Mouse (Mus musculus): Measurements from ENCODE around the gene Ythdf2. TPM values are rescaled to one million over a fixed set of nuclear protein-coding genes. Genes with fewer than 3 reads are reported as not detected.
A peak's percentile ranks its signal among the peaks of the same experiment; 100 is the strongest.

The Ythdf2 gene
- polyA plus RNA-seq, 1 experiment from 2014 or later, result 173 TPM

DNA sequence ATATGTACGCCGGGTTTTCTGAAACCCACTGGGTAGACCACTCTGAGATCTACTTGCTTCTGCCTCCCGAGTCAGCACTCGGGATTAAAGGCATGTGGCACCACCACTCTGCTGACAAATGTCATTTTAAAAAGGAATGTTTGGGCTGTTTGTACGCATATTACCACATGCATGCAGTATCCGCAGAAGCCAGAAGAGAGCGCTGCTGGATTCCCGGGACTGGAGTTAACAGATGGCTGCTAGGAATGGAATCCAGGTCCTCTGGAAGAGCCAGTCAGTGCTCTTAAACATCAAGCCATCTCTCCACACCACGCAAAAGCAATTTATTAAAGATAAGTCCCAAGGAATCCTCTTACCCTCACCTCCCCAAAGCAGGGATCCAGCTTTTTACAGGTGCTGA lies 31.4 kb downstream of the Ythdf2 start:
- H3K4me2 ChIP-seq (ENCODE audit: low read depth, low read length), result no peak overlapping the region
- WGBS, result 73% methylated on average over 9 of the region's 9 CpGs
- H3K4me1 ChIP-seq (ENCODE audit: control insufficient read depth, insufficient read depth, low read length), result no peaks in the 10 kb centered on the region
- no peak overlapping the region for H3K9ac ChIP-seq (replicated peaks; ENCODE audit: low read length)
- ATAC-seq (replicated peaks; ENCODE audit: insufficient number of reproducible peaks, low FRiP score, low TSS enrichment, low read depth) (no peak), DNase-seq (ENCODE audit: low spot score) (peak; percentile 67)
- H3K9me3 ChIP-seq (replicated peaks; ENCODE audit: control insufficient read depth, low read length), result no peaks in the 10 kb centered on the region
- no peaks in the 10 kb centered on the region for H3K27me3 ChIP-seq (ENCODE audit: control insufficient read depth, insufficient read depth, low read length)
- H3K27ac ChIP-seq (replicated peaks; ENCODE audit: low read depth, low read length), result no peak overlapping the region
- no peak overlapping the region for H3K4me3 ChIP-seq (ENCODE audit: low read depth, low read length)
- H3K36me3 ChIP-seq (replicated peaks; ENCODE audit: control insufficient read depth, insufficient read depth, low read depth, low read length), result peaks cover 5% of the 10 kb centered on the region

DNA sequence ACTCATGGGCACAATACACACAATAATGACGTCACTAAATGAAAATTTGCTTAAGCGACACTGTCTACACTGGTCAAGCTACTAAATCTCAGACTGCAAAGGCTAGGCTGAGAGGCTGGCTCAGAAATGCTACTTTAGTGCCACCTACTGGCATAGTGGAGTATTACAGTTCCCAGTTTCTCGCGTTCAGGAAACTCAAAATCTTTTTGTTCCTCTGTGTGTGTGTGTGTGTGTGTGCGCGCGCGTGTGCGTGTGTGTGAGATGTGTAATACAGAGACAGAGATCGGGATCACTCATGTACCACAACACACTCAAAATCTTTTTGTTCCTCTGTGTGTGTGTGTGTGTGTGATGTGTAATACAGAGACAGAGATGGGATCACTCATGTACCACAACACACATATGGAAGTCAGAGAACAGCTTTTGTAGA lies 33.5 kb downstream of the Ythdf2 start:
- DNase-seq (ENCODE audit: low spot score) (peak; percentile 90), ATAC-seq (replicated peaks; ENCODE audit: insufficient number of reproducible peaks, low FRiP score, low TSS enrichment, low read depth) (peak; percentile 89)
- Histone ChIP-seq H3K4me3 (ENCODE audit: low read depth, low read length) (no peak overlapping the region), H3K36me3 (replicated peaks; ENCODE audit: control insufficient read depth, insufficient read depth, low read depth, low read length) (peaks cover 2% of the 10 kb centered on the region; the same call in 1 of the 2 replicates), H3K27me3 (ENCODE audit: control insufficient read depth, insufficient read depth, low read length) (no peaks in the 10 kb centered on the region), H3K4me2 (ENCODE audit: low read depth, low read length) (no peak overlapping the region), H3K4me1 (ENCODE audit: control insufficient read depth, insufficient read depth, low read length) (no peaks in the 10 kb centered on the region), H3K27ac (replicated peaks; ENCODE audit: low read depth, low read length) (no peak overlapping the region), H3K9me3 (replicated peaks; ENCODE audit: control insufficient read depth, low read length) (no peaks in the 10 kb centered on the region), H3K9ac (replicated peaks; ENCODE audit: low read length) (no peak overlapping the region)
- WGBS, result 8% methylated on average over 10 of the region's 10 CpGs

DNA sequence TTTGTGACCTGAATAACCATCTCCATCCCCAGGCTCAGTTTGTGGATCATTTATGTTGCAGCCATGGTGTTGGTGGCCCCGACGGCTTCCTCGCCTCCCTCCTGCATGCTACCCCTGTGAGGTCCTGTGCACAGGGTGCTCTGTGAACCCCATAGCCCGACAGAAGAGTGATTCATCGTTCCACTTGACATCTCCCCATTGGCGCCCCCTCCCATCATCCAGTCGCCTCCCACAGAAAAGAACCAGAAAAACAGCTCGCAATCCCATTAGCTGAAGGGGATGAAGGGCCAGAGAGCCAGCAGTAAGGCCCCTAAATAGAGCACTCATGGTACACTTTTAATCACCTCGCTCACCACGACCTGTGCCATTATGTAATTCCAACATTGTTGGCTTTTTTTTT lies 35.6 kb downstream of the Ythdf2 start:
- H3K4me3 ChIP-seq (ENCODE audit: low read depth, low read length), result no peak overlapping the region
- H3K27ac ChIP-seq (replicated peaks; ENCODE audit: low read depth, low read length), result no peak overlapping the region
- H3K9ac ChIP-seq (replicated peaks; ENCODE audit: low read length), result no peak overlapping the region
- H3K36me3 ChIP-seq (replicated peaks; ENCODE audit: control insufficient read depth, insufficient read depth, low read depth, low read length), result no peaks in the 10 kb centered on the region
- ATAC-seq (replicated peaks; ENCODE audit: insufficient number of reproducible peaks, low FRiP score, low TSS enrichment, low read depth) (no peak), DNase-seq (ENCODE audit: low spot score) (no peak)
- WGBS, result 58% methylated on average over 10 of the region's 10 CpGs
- H3K27me3 ChIP-seq (ENCODE audit: control insufficient read depth, insufficient read depth, low read length), result no peaks in the 10 kb centered on the region
- H3K4me2 ChIP-seq (ENCODE audit: low read depth, low read length), result no peak overlapping the region
- no peaks in the 10 kb centered on the region for H3K4me1 ChIP-seq (ENCODE audit: control insufficient read depth, insufficient read depth, low read length)
- H3K9me3 ChIP-seq (replicated peaks; ENCODE audit: control insufficient read depth, low read length), result no peaks in the 10 kb centered on the region

DNA sequence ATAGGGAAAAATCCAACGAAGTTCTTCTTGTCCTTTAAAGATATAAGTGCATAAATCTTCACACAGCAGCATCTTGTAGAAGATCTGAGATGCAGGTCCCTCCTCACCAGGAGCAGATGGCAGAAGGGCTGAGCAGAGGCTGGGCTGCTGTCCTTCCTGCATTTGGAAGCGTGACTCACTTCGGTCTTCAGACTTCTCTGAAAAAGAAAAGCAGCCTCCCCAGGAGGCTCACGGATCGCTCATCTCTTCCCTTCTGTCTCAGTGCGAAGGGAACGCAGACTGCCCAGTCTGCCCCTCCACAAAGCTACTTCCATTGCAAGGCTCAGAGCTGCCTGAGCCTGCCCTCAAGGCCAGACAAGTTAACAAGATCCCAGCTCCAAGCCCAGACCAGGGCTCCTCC lies 41.2 kb downstream of the Ythdf2 start:
- Histone ChIP-seq H3K4me1 (ENCODE audit: control insufficient read depth, insufficient read depth, low read length) (no peaks in the 10 kb centered on the region), H3K27ac (replicated peaks; ENCODE audit: low read depth, low read length) (no peak overlapping the region), H3K4me3 (ENCODE audit: low read depth, low read length) (no peak overlapping the region), H3K9me3 (replicated peaks; ENCODE audit: control insufficient read depth, low read length) (no peaks in the 10 kb centered on the region), H3K4me2 (ENCODE audit: low read depth, low read length) (no peak overlapping the region), H3K36me3 (replicated peaks; ENCODE audit: control insufficient read depth, insufficient read depth, low read depth, low read length) (no peaks in the 10 kb centered on the region), H3K27me3 (ENCODE audit: control insufficient read depth, insufficient read depth, low read length) (no peaks in the 10 kb centered on the region), H3K9ac (replicated peaks; ENCODE audit: low read length) (no peak overlapping the region)
- DNase-seq (ENCODE audit: low spot score) (no peak), ATAC-seq (replicated peaks; ENCODE audit: insufficient number of reproducible peaks, low FRiP score, low TSS enrichment, low read depth) (no peak)
- 30% methylated on average over 7 of the region's 7 CpGs for WGBS

DNA sequence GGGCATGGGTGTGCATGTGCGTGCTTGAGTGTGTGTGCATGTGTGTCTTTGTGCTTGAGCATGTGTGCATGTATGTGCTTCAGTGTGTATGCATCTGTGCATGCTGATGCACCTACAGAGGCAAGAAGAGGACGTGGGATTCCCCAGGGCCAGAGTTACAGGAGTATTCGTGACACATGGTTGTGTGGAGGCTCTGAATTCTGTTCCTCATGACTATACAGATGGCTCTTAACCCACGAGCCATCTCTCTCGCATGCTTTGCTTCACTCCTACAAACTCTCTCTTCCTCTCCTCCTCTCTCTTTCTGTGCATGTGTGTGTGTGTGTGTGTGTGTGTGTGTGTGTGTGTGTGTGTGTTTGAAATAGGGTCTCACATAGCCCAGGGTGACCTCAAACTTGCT lies 42.3 kb downstream of the Ythdf2 start:
- H3K36me3 ChIP-seq (replicated peaks; ENCODE audit: control insufficient read depth, insufficient read depth, low read depth, low read length), result no peaks in the 10 kb centered on the region
- H3K9ac ChIP-seq (replicated peaks; ENCODE audit: low read length), result no peak overlapping the region
- H3K4me2 ChIP-seq (ENCODE audit: low read depth, low read length), result no peak overlapping the region
- ATAC-seq (replicated peaks; ENCODE audit: insufficient number of reproducible peaks, low FRiP score, low TSS enrichment, low read depth) (no peak), DNase-seq (ENCODE audit: low spot score) (no peak)
- no peaks in the 10 kb centered on the region for H3K9me3 ChIP-seq (replicated peaks; ENCODE audit: control insufficient read depth, low read length)
- 88% methylated on average over 5 of the region's 5 CpGs for WGBS
- no peak overlapping the region for H3K27ac ChIP-seq (replicated peaks; ENCODE audit: low read depth, low read length)
- H3K4me1 ChIP-seq (ENCODE audit: control insufficient read depth, insufficient read depth, low read length), result no peaks in the 10 kb centered on the region
- H3K4me3 ChIP-seq (ENCODE audit: low read depth, low read length), result no peak overlapping the region
- no peaks in the 10 kb centered on the region for H3K27me3 ChIP-seq (ENCODE audit: control insufficient read depth, insufficient read depth, low read length)

DNA sequence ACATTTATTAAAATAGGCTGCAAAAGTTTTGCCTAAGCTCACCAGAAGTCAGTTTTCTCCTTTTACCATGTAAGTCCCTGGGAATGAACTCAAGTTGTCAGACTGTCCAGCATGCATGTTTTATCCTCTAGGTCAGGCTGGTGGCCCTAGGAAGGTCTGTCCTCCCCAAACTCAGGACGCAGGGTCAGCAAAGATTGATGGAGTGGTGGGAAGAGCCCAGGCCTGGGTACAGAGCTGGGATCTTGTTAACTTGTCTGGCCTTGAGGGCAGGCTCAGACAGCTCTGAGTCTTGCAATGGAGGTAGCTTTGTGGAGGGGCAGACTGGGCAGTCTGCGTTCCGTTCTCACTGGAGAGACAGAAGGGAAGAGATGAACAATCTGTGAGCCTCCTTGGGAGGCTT lies 42.8 kb downstream of the Ythdf2 start:
- no peak overlapping the region for H3K9ac ChIP-seq (replicated peaks; ENCODE audit: low read length)
- H3K4me1 ChIP-seq (ENCODE audit: control insufficient read depth, insufficient read depth, low read length), result no peaks in the 10 kb centered on the region
- ATAC-seq (replicated peaks; ENCODE audit: insufficient number of reproducible peaks, low FRiP score, low TSS enrichment, low read depth) (no peak), DNase-seq (ENCODE audit: low spot score) (no peak)
- H3K27me3 ChIP-seq (ENCODE audit: control insufficient read depth, insufficient read depth, low read length), result no peaks in the 10 kb centered on the region
- H3K36me3 ChIP-seq (replicated peaks; ENCODE audit: control insufficient read depth, insufficient read depth, low read depth, low read length), result no peaks in the 10 kb centered on the region
- WGBS, result 93% methylated on average over 3 of the region's 3 CpGs
- H3K27ac ChIP-seq (replicated peaks; ENCODE audit: low read depth, low read length), result no peak overlapping the region
- H3K9me3 ChIP-seq (replicated peaks; ENCODE audit: control insufficient read depth, low read length), result no peaks in the 10 kb centered on the region
- H3K4me3 ChIP-seq (ENCODE audit: low read depth, low read length), result no peak overlapping the region
- no peak overlapping the region for H3K4me2 ChIP-seq (ENCODE audit: low read depth, low read length)

DNA sequence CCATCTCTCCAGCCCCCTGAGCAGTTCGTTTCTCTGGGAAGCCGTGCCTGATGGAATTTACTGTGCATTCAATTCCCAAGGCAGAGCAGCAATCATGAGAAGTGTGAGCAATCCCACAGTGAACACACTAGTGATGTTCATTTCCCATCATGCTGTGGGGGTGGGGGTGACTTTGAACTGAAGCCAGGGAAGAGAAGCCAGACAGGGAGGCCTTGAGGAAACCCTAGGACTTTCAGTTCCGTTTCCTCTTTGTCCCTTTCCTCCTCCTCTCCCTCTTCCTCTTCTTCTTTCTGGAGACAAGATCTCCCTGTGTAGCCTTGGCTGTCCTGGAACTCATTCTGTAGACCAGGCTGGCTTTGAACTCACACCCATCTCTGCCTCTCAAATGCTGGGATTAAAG lies 44.7 kb downstream of the Ythdf2 start:
- H3K9ac ChIP-seq (replicated peaks; ENCODE audit: low read length), result no peak overlapping the region
- no peak overlapping the region for H3K4me2 ChIP-seq (ENCODE audit: low read depth, low read length)
- no peak overlapping the region for H3K4me3 ChIP-seq (ENCODE audit: low read depth, low read length)
- ATAC-seq (replicated peaks; ENCODE audit: insufficient number of reproducible peaks, low FRiP score, low TSS enrichment, low read depth), result no peak
- H3K27ac ChIP-seq (replicated peaks; ENCODE audit: low read depth, low read length), result no peak overlapping the region
- WGBS, result 78% methylated on average over 3 of the region's 3 CpGs
- H3K4me1 ChIP-seq (ENCODE audit: control insufficient read depth, insufficient read depth, low read length), result no peaks in the 10 kb centered on the region
- no peak for DNase-seq (ENCODE audit: low spot score)
- H3K9me3 ChIP-seq (replicated peaks; ENCODE audit: control insufficient read depth, low read length), result no peaks in the 10 kb centered on the region
- no peaks in the 10 kb centered on the region for H3K36me3 ChIP-seq (replicated peaks; ENCODE audit: control insufficient read depth, insufficient read depth, low read depth, low read length)
- H3K27me3 ChIP-seq (ENCODE audit: control insufficient read depth, insufficient read depth, low read length), result no peaks in the 10 kb centered on the region

DNA sequence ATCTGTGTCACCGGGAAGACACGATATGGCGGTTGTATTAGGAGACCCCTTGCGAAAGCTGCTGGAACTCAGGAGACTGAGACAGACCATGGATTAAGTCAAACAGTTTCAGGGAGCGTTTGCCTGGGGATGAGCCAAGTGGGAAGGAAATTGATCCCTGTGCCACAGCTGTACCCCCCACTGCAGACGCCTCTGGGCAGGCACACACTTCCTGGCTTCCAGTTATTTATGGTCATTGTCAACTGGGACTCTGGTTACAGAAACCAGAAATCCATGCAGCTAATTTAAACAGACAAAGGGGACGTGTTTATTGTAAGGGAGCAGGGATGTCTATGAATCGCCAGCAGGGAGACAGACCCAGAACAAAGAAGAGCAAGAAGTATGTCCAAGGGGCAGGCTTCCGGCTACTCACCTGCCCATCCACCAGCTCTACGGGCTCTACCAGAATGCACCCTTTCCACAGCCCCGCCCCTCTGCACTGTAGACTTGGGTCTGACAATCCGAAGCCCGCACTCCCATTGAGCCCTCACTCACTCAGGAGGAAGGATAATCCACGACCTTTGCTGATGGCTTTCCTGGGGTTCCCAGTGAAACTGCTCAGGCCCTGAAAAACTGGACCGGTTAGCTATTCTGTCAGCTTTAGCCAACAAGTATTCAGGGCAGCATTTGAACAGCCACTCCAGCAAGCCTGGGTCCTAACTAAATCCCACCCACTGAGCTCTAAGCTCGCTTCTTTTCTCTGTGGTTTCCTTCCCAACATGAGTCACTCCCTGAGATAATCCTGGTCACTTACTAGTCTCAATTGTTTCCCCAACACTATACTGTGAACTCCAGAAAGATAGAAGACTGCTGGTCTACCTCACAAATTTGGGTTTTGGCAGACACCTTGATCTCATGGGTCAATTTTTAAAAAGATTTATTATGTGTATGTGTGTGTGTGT lies 45.5 kb downstream of the Ythdf2 start:
- no peaks in the 10 kb centered on the region for H3K27me3 ChIP-seq (ENCODE audit: control insufficient read depth, insufficient read depth, low read length)
- H3K9me3 ChIP-seq (replicated peaks; ENCODE audit: control insufficient read depth, low read length), result no peaks in the 10 kb centered on the region
- H3K4me3 ChIP-seq (ENCODE audit: low read depth, low read length), result no peak overlapping the region
- WGBS, result 60% methylated on average over 16 of the region's 16 CpGs
- ATAC-seq (replicated peaks; ENCODE audit: insufficient number of reproducible peaks, low FRiP score, low TSS enrichment, low read depth) (no peak), DNase-seq (ENCODE audit: low spot score) (no peak)
- H3K36me3 ChIP-seq (replicated peaks; ENCODE audit: control insufficient read depth, insufficient read depth, low read depth, low read length), result no peaks in the 10 kb centered on the region
- no peak overlapping the region for H3K27ac ChIP-seq (replicated peaks; ENCODE audit: low read depth, low read length)
- no peak overlapping the region for H3K4me2 ChIP-seq (ENCODE audit: low read depth, low read length)
- H3K9ac ChIP-seq (replicated peaks; ENCODE audit: low read length), result no peak overlapping the region
- no peaks in the 10 kb centered on the region for H3K4me1 ChIP-seq (ENCODE audit: control insufficient read depth, insufficient read depth, low read length)
